Mouse (Mus musculus): ENCODE results near the gene Numb. TPM values are rescaled to one million over a fixed set of nuclear protein-coding genes. Genes with fewer than 3 reads are reported as not detected.

Numb gene
- polyA plus RNA-seq, 1 experiment, result 57.3 TPM

GRCm38 (mm10) chr12:83852512-83853213, 69.1 kb downstream of the Numb start:
- peak; percentile 64 for DNase-seq (ENCODE audit: low read depth)

DNA sequence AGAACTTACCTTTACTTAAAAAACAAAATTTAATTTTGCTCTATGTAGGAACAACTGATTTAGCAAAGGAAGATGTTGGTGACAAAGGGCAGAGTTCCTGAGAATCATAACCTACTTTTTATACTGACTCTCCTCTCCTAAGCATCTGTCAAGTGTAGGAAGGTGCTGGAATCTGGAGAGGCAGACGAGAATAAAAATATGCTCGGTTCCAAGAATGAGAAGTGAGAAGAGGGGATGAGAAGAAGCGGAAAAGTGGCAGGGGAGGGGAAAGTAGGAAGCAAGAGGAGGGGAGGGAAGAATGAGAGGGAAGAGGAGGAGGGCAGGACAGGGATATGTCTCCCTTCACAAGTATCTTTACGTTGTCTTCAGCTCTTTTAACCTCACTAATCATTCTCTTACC, 71.4 kb downstream of the Numb start:
- no peak for DNase-seq (ENCODE audit: low read depth)

DNA sequence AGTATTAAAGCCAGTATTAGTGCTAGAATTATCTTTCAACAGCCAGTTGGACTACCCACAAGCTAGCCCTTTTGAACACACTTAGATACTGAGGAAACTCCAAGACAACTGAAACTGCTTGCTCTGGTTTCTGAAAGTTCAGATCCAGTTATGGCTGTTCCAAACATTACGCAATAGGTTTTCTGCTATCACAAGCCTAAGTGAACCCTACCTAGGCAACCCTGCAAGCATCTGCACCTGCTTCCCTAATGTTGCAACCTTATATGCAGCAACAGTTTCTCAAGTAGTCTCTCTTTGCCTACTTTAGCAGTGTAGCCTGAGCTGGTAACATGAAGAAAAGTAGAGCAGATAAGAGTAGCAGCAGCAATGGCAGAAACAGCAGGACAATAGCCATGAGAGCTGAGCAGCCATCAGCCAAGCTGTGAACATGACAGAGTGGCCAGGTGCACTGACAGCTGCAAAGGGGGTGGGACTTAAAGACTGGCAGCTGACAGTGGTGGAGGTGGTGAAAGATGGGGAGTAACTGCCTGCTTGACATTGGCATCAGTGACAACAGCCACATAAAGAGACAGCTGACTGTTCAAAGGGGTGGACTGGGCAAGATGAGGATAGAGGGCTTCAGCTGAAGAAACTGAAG, 73.0 kb downstream of the Numb start:
- DNase-seq (ENCODE audit: low read depth), result peak; percentile 76

- DNase-seq (ENCODE audit: low read depth), result no peak
These were observed 73.9 kb downstream of the Numb start for GRCm38 (mm10) chr12:83847877-83848276.

DNA sequence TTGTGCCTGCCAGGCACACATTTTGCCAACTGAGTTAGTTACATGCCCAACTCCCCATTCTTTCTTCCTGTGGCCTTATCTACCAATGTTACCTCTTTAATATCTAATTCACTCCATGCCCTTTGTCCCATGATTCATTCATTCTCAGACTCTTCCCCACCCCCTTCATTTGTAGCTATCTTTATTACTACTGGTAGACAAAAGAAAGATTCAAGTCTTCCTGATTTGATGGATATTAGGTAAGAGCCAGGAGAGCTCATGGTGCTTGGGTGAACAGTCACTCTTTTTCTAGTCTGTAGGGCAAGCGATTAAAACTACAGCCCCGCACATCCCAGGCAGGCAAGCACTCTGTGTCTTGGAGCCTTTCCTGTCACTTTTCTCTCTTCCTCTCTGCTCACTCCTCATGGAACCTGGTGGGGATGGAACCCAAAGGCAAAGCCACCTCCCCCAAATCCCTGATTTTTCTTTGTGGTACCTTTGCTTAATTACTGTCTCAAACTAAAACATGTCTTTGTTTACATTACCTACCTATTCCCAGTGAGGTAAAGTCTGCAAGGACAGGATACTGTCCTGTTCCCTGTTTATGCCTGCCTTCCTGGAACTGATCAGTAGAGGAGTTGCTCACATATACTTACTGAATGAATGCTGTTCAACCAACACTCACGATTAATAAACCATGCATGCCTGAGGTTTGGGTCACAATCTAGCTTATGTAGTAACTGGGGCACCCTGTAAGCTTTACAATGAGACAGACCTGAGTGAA, 78.9 kb downstream of the Numb start:
- no peak for DNase-seq (ENCODE audit: low read depth)

GRCm38 (mm10) chr12:83841409-83842190, 80.1 kb downstream of the Numb start:
- DNase-seq (ENCODE audit: low read depth), result no peak

DNA sequence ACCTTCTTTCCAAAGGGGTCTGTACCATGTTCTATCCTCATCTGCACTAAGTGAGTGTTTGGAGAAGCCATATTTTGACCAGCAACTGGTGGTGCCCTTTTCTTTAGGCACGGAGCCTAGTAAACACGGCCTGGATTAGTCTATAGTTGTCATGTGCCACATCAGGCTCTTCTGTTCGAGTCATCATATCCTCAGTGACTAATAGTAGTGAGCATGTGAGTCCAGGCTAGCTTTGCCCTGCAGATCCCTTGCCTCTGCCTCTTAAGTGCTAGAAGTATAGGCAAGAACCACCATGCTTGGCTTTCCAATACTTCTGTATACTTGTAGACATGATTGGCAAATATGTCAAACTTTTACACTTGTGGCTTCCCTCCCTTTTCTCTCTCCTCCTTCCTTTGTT, 87.8 kb downstream of the Numb start:
- no peak for DNase-seq (ENCODE audit: low read depth)

GRCm38 (mm10) chr12:83830424-83830823, 91.3 kb downstream of the Numb start:
- DNase-seq (ENCODE audit: low read depth), result no peak

DNA sequence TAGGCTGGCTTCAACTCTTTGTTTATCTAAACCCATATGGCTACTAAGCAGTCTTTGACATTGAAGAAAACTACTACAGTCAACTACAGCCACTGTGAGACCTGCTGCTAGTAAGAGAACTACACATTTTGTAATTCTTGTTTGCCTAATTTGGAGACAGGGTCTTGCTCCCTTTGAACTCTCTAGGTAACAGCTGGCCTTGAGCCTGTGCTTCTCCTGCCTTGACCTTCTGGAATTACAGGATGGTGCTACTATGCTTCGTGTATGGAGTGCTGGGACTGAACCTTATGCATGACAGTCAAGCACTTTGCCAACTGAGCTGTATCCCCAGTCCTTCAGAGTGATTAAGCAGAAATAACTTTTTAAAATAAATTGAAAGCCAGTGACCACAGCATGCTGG, 105.1 kb downstream of the Numb start:
- DNase-seq (ENCODE audit: low read depth), result no peak

GRCm38 (mm10) chr12:83811901-83812300, 109.8 kb downstream of the Numb start:
- DNase-seq (ENCODE audit: low read depth), result no peak

DNA sequence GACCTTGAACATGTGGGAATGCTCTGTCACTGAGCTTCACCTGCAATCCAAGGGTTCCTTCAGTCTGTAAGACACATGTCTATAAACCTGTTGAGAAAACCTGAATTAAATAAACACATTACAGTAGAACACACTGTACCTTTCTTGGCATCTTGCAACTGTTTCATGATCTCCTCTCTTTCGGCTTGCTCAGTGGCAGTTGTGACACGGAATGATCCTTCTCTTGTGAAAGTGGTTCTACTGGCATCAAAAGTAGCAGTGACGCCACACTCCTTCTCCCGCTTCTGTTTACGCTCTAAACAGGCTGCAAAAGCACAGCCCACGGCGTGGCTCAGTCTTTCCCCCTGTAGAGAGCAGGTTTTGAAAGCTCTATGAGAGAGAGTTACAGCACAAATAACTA, 118.1 kb downstream of the Numb start:
- DNase-seq (ENCODE audit: low read depth), result peak; percentile 81

DNA sequence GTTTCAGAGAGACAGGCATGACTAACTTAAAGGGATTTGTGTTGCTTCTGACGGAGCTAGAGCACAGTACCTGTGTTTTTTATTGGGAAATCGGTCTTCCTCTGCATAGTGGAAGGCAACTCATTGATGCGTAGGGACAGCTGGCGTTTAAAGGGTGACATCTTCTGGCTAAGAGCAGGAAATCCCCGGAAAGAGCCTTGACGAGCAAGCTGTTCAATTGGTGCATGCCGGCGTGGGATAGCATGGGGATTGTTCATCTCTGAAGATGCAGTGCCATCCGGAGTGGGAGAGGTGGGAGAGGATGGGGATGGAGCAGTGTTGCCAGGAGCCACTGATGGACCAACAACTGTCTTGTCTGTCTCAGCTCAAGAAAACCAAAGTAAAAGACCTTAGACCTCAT, 120.8 kb downstream of the Numb start:
- no peak for DNase-seq (ENCODE audit: low read depth)

GRCm38 (mm10) chr12:83798313-83798712, 123.4 kb downstream of the Numb start:
- no peak for DNase-seq (ENCODE audit: low read depth)

- DNase-seq (ENCODE audit: low read depth), result no peak
These were observed 126.1 kb downstream of the Numb start for GRCm38 (mm10) chr12:83795586-83795985.

DNA sequence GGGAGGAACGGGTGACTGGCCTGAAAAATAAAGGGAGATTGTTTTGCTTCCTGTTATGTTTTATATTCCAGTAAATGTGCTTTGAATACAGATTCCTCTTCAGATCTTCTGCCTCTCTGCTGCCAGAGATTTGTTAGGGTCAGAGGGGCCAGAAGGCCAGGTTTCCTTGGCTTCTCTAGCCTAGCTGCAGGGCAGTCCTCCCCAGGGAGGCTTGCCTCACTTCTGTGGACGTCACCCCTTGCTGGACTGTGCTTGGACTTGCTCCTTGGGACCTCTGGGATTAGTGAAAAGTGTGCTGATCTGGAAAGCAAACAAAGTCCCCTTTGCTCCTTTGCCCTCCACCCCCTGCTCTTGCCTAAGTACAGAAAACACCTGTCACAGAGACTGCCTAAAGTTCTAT, 126.7 kb downstream of the Numb start:
- no peak for DNase-seq (ENCODE audit: low read depth)

DNA sequence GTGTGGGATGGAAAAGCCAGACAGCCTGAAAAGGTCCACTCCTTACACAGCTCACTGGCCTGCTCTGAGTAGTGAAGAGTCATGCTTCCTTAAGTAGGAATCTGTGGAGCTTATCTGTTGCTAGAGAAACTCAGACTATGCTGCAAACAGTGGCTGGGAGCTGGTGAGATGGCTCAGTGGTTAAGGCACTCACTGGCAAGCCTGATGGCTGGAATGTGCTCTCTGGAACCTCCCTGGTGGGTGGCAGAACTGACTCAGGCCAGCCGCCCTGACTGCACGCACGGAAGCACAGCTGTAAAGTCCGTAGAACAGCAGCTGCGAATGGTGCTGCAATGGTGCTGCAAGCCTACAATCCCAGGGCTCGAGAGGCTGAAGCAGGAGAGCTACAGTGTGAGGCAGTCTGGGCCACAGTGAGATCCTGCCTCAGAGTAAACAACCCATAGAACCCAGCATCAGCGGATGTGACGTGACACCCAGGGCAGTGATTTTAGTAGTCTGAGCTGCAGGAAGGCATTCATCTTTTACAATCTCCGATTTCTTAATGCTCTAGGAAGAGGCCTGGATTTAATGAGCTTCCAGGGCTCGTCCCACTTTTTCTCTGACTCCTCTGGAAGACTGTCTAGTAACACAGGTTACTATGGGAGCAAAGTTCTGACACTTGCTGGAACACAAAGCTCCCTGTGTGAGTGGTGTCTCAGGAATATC, 128.9 kb downstream of the Numb start:
- no peak for DNase-seq (ENCODE audit: low read depth)

GRCm38 (mm10) chr12:83791737-83792136, 130.0 kb downstream of the Numb start:
- DNase-seq (ENCODE audit: low read depth), result no peak

DNA sequence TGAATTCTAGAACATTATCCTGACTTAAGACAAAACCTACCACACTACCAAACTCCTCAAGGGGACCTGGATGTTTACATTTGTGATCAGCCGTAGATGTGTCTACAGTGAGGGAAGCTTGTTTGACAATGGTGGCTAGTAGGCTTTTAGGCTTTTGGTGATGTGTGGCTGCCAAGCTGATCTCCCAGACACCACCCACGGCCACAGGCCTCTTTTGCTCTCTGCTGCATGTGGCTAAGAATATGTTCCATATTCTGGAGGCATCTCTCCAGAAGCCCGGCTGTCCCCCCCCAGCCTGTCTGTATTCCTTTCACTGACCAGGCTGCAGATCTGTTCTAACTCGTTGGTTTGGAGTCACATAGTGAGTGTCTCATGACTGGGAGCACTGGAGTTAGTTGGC, 131.0 kb downstream of the Numb start:
- DNase-seq (ENCODE audit: low read depth), result no peak

GRCm38 (mm10) chr12:83789781-83790140, 132.0 kb downstream of the Numb start:
- DNase-seq (ENCODE audit: low read depth), result no peak

GRCm38 (mm10) chr12:83789051-83789780, 132.5 kb downstream of the Numb start:
- DNase-seq (ENCODE audit: low read depth), result no peak

GRCm38 (mm10) chr12:83785305-83785704, 136.4 kb downstream of the Numb start:
- DNase-seq (ENCODE audit: low read depth), result no peak
